Mouse (Mus musculus) liver, embryonic 16.5 days (tissue): ENCODE results near the gene Gm42791. TPM values are rescaled to one million over a fixed set of nuclear protein-coding genes. Genes with fewer than 3 reads are reported as not detected.

Source experiments
- ATAC-seq: fragments of 200-750 bp; cut with Nextera tagmentation; 2 replicates; pipeline ENCODE4 v1.8.0; 2017; ENCODE audit warnings: low read depth, mild to moderate bottlenecking, moderate number of reproducible peaks, moderate library complexity
- H3K27ac ChIP-seq: fragments of 300-500 bp; sonication (generic); 2 replicates; pipeline ENCODE4 v1.5.1; 2014; ENCODE audit warnings: mild to moderate bottlenecking, low read length
- H3K27me3 ChIP-seq: fragments of 300-500 bp; sonication (generic); 2 replicates; pipeline ENCODE4 v1.6.1; 2014; ENCODE audit warnings: low read depth, low read length, mixed read lengths; ENCODE audit not compliant: control insufficient read depth, insufficient read depth
- H3K36me3 ChIP-seq: fragments of 300-500 bp; sonication (generic); 2 replicates; pipeline ENCODE4 v1.6.1; 2014; ENCODE audit warnings: mild to moderate bottlenecking; ENCODE audit not compliant: control insufficient read depth, insufficient read depth
- H3K4me1 ChIP-seq: fragments of 300-500 bp; sonication (generic); 2 replicates; pipeline ENCODE4 v1.6.1; 2014; ENCODE audit warnings: low read depth, low read length, mixed read lengths; ENCODE audit not compliant: control insufficient read depth
- H3K4me2 ChIP-seq: fragments of 300-500 bp; sonication (generic); 2 replicates; pipeline ENCODE4 v1.6.1; 2014; ENCODE audit warnings: low read depth, low read length, mixed read lengths
- H3K4me3 ChIP-seq: fragments of 300-500 bp; sonication (generic); 2 replicates; pipeline ENCODE4 v1.5.1; 2014; ENCODE audit warnings: low read depth, mild to moderate bottlenecking, low read length
- H3K9ac ChIP-seq: fragments of 300-500 bp; sonication (generic); 2 replicates; pipeline ENCODE4 v1.6.1; 2014; ENCODE audit warnings: low read depth, low read length
- H3K9me3 ChIP-seq: fragments of 300-500 bp; sonication (generic); replicated peaks from 2 replicates; pipeline ENCODE4 v1.6.1; 2016; ENCODE audit warnings: low read length; ENCODE audit not compliant: control insufficient read depth
- WGBS: fragments of 180-500 bp; shearing (Covaris S2); extraction: QIAGEN DNeasy Blood & Tissue Kit; methylation state at CpG from one replicate; pipeline ENCODE4 v1.1.7; 2014; ENCODE audit not compliant: insufficient replicate concordance; 5-methylcytosine and 5-hydroxymethylcytosine counted together
- polyA plus RNA-seq: library from polyadenylated mRNA; unstranded; fragments of >200 nt; fragmentation: Nextera tagmentation; extraction: Ambion mirVana; gene quantifications from 2 replicates; pipeline ENCODE4 v1.2.1, GENCODE M21; 2015

Gene Gm42791
- polyA plus RNA-seq, 1 experiment from 2014 or later = 0.53 TPM

GRCm38 (mm10) chr5:148906305-148906704, 88.6 kb downstream of the Gm42791 start:
- WGBS = 46% methylated on average over 4 of the region's 4 CpGs
- peak; percentile 57 for ATAC-seq

GRCm38 (mm10) chr5:148904846-148905245, 90.1 kb downstream of the Gm42791 start:
- H3K4me3 ChIP-seq = no peak overlapping the region
- no peak for ATAC-seq
- no peak overlapping the region for H3K27ac ChIP-seq
- peaks cover 24% of the 10 kb centered on the region for H3K4me1 ChIP-seq
- H3K9me3 ChIP-seq = no peaks in the 10 kb centered on the region
- peaks cover 3% of the 10 kb centered on the region; the same call in 1 of the 2 replicates for H3K36me3 ChIP-seq
- H3K4me2 ChIP-seq = no peak overlapping the region
- WGBS = 58% methylated on average over 6 of the region's 6 CpGs
- no peak overlapping the region for H3K9ac ChIP-seq
- no peaks in the 10 kb centered on the region for H3K27me3 ChIP-seq

More at GRCm38 (mm10) chr5:148906305-148906704, 88.6 kb downstream of the Gm42791 start:
- Histone ChIP-seq H3K27ac (no peak overlapping the region), H3K36me3 (peaks cover 3% of the 10 kb centered on the region; the same call in 1 of the 2 replicates), H3K27me3 (no peaks in the 10 kb centered on the region), H3K4me2 (no peak overlapping the region), H3K9me3 (no peaks in the 10 kb centered on the region), H3K9ac (no peak overlapping the region), H3K4me3 (no peak overlapping the region), H3K4me1 (peaks cover 24% of the 10 kb centered on the region)

- Histone ChIP-seq H3K4me2 (no peak overlapping the region), H3K36me3 (peaks cover 2% of the 10 kb centered on the region; the same call in 1 of the 2 replicates), H3K9me3 (no peaks in the 10 kb centered on the region), H3K4me3 (no peak overlapping the region), H3K4me1 (peaks cover 35% of the 10 kb centered on the region), H3K9ac (no peak overlapping the region), H3K27me3 (no peaks in the 10 kb centered on the region), H3K27ac (no peak overlapping the region)
- WGBS = 89% methylated on average over 7 of the region's 7 CpGs
- ATAC-seq = no peak
Measured at GRCm38 (mm10) chr5:148899361-148899760, 95.6 kb downstream of the Gm42791 start.

GRCm38 (mm10) chr5:148897941-148898417, 97.0 kb downstream of the Gm42791 start:
- peaks cover 35% of the 10 kb centered on the region for H3K4me1 ChIP-seq
- peak overlapping the region; percentile 12; the same call in 1 of the 2 replicates for H3K4me3 ChIP-seq
- 26% methylated on average over 12 of the region's 12 CpGs for WGBS
- H3K9me3 ChIP-seq = no peaks in the 10 kb centered on the region
- peak overlapping the region; percentile 56 for H3K9ac ChIP-seq
- H3K27ac ChIP-seq = peak overlapping the region; percentile 95
- H3K36me3 ChIP-seq = peaks cover 7% of the 10 kb centered on the region
- H3K27me3 ChIP-seq = no peaks in the 10 kb centered on the region
- peak; percentile 50 for ATAC-seq
- H3K4me2 ChIP-seq = peak overlapping the region; percentile 52

GRCm38 (mm10) chr5:148897069-148897702, 97.8 kb downstream of the Gm42791 start:
- peak overlapping the region; percentile 95 for H3K27ac ChIP-seq
- H3K36me3 ChIP-seq = peaks cover 8% of the 10 kb centered on the region
- ATAC-seq = peak; percentile 85
- 17% methylated on average over 14 of the region's 14 CpGs for WGBS
- peaks cover 35% of the 10 kb centered on the region for H3K4me1 ChIP-seq
- no peak overlapping the region for H3K4me3 ChIP-seq
- no peaks in the 10 kb centered on the region for H3K27me3 ChIP-seq
- H3K4me2 ChIP-seq = peak overlapping the region; percentile 52
- H3K9ac ChIP-seq = peak overlapping the region; percentile 29; the same call in 1 of the 2 replicates
- no peaks in the 10 kb centered on the region for H3K9me3 ChIP-seq

GRCm38 (mm10) chr5:148896515-148896914, 98.4 kb downstream of the Gm42791 start:
- peaks cover 8% of the 10 kb centered on the region for H3K36me3 ChIP-seq
- H3K27ac ChIP-seq = peak overlapping the region; percentile 95
- H3K4me2 ChIP-seq = peak overlapping the region; percentile 52
- peaks cover 35% of the 10 kb centered on the region for H3K4me1 ChIP-seq
- 43% methylated on average over 10 of the region's 10 CpGs for WGBS
- ATAC-seq = peak; percentile 49
- H3K9ac ChIP-seq = peak overlapping the region; percentile 17; the same call in 1 of the 2 replicates
- H3K4me3 ChIP-seq = no peak overlapping the region
- no peaks in the 10 kb centered on the region for H3K27me3 ChIP-seq
- H3K9me3 ChIP-seq = no peaks in the 10 kb centered on the region

GRCm38 (mm10) chr5:148895833-148896232, 99.1 kb downstream of the Gm42791 start:
- Histone ChIP-seq H3K4me1 (peaks cover 35% of the 10 kb centered on the region), H3K9me3 (no peaks in the 10 kb centered on the region), H3K9ac (no peak overlapping the region), H3K27me3 (no peaks in the 10 kb centered on the region), H3K4me2 (no peak overlapping the region), H3K4me3 (no peak overlapping the region), H3K36me3 (peaks cover 8% of the 10 kb centered on the region), H3K27ac (no peak overlapping the region)
- 84% methylated on average over 7 of the region's 7 CpGs for WGBS
- ATAC-seq = no peak

- H3K27ac ChIP-seq = no peak overlapping the region
- peaks cover 35% of the 10 kb centered on the region for H3K4me1 ChIP-seq
- H3K36me3 ChIP-seq = peaks cover 11% of the 10 kb centered on the region
- no peak overlapping the region for H3K4me2 ChIP-seq
- no peak overlapping the region for H3K9ac ChIP-seq
- no peaks in the 10 kb centered on the region for H3K9me3 ChIP-seq
- H3K4me3 ChIP-seq = no peak overlapping the region
- H3K27me3 ChIP-seq = no peaks in the 10 kb centered on the region
- no peak for ATAC-seq
- WGBS = 67% methylated on average over 5 of the region's 5 CpGs
Measured at GRCm38 (mm10) chr5:148895034-148895433, 99.9 kb downstream of the Gm42791 start.

- H3K27ac ChIP-seq = no peak overlapping the region
- peaks cover 15% of the 10 kb centered on the region for H3K36me3 ChIP-seq
- H3K4me2 ChIP-seq = no peak overlapping the region
- H3K4me3 ChIP-seq = no peak overlapping the region
- peaks cover 8% of the 10 kb centered on the region for H3K4me1 ChIP-seq
- H3K9me3 ChIP-seq = no peaks in the 10 kb centered on the region
- 70% methylated on average over 4 of the region's 4 CpGs for WGBS
- no peaks in the 10 kb centered on the region for H3K27me3 ChIP-seq
- ATAC-seq = no peak
- H3K9ac ChIP-seq = no peak overlapping the region
Measured at GRCm38 (mm10) chr5:148890237-148890636, 104.7 kb downstream of the Gm42791 start.
